Mouse (Mus musculus): ENCODE measurements around the gene Pla1a. TPM values are rescaled to one million over a fixed set of nuclear protein-coding genes. Genes with fewer than 3 reads are reported as not detected.

Pla1a gene
- polyA plus RNA-seq, 1 experiment from 2014 or later = 0.28 TPM

DNA sequence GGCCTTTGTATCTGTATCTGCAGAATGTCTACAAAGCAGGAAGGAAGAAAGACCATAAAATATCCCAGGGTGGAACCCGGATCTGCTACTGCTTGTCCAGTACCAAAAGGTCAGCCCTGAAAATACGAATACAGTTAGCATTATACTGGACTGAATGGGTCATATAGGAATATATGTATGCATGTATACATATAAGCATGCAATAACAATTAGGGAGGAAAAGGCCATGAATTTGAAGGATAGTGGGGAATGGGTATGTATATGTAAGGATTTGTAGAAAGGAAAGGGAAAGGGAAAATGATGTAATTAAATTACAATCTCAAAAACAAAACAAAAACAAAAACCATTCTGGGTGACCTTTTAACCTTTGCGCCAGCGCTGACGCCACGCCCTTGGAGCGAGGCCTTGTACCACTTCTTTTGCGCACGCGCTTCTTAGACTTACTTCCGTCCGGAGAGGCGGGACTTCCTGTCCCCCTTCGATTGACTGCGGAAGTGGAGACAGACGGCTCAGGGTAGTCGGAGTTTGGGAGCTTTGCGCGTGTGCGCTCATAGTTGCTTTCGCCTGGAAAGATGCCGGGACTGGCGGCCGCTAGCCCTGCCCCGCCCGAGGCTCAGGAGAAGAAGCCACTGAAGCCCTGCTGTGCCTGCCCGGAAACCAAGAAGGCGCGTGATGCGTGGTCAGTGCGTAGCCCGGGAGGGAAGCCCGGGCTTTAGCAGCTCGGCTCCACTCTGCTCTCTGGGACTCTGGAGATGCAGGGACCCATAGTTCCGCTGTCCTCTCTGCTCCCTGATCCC, 86.2 kb downstream of the Pla1a start, which contains the start of the genes Cox17 and Gm21987:
Gene Cox17 (plus strand): TSS at position 463 of the 797 bp plus-strand sequence.
Gene Gm21987 (plus strand): TSS at position 512 of the 797 bp plus-strand sequence.
- H3K9ac ChIP-seq (ENCODE audit: low read depth, low read length) = peak within 1 kb of the TSS; percentile 89
- H3K4me2 ChIP-seq (replicated peaks; ENCODE audit: low read depth, low read length) = peak within 1 kb of the TSS; percentile 53
- H3K4me3 ChIP-seq (ENCODE audit: low read depth, low read length) = peak within 1 kb of the TSS; percentile 85
- peak within 1 kb of the TSS; percentile 74; the same call in 1 of the 2 replicates for H3K27ac ChIP-seq (ENCODE audit: low read depth, low read length)
- no peaks in the 10 kb centered on the region for H3K27me3 ChIP-seq (ENCODE audit: control insufficient read depth, insufficient read depth, low read length)
- H3K4me1 ChIP-seq (replicated peaks; ENCODE audit: control insufficient read depth, insufficient read depth, low read length) = no peaks in the 10 kb centered on the region; the same call in 1 of the 2 replicates
- H3K36me3 ChIP-seq (ENCODE audit: control insufficient read depth, insufficient read depth, low read length) = no peaks in the 10 kb centered on the region
- DNase-seq (ENCODE audit: low spot score) (peak; percentile 96), ATAC-seq (ENCODE audit: low FRiP score) (peak; percentile 98)
- WGBS = 3% methylated on average over 35 of the region's 35 CpGs
- no peaks in the 10 kb centered on the region for H3K9me3 ChIP-seq (ENCODE audit: control insufficient read depth, low read length)

Other genes starting within 250 kb of the Pla1a start
- gene Nr1i2, start 138.3 kb downstream of the Pla1a start, polyA plus RNA-seq (2014; fragmentation: Nextera tagmentation; extraction: Ambion mirVana) = 0.06 TPM in 1 of 2 replicates, not detected in the other
- gene Maats1, start 91.0 kb downstream of the Pla1a start, polyA plus RNA-seq (2014; fragmentation: Nextera tagmentation; extraction: Ambion mirVana) = 1.3 and 1.5 TPM in 2 replicates
- gene Cox17, start 86.2 kb downstream of the Pla1a start, polyA plus RNA-seq (2014; fragmentation: Nextera tagmentation; extraction: Ambion mirVana) = 121 and 122 TPM in 2 replicates
- gene Gm21987, start 86.1 kb downstream of the Pla1a start, polyA plus RNA-seq (2014; fragmentation: Nextera tagmentation; extraction: Ambion mirVana) = not detected in 2 replicates
- gene Popdc2, start 70.9 kb downstream of the Pla1a start, polyA plus RNA-seq (2014; fragmentation: Nextera tagmentation; extraction: Ambion mirVana) = 0.89 and 1.0 TPM in 2 replicates
- gene Adprh, start 19.6 kb upstream of the Pla1a start, polyA plus RNA-seq (2014; fragmentation: Nextera tagmentation; extraction: Ambion mirVana) = 116 and 125 TPM in 2 replicates
- gene Cd80, start 22.4 kb upstream of the Pla1a start, polyA plus RNA-seq (2014; fragmentation: Nextera tagmentation; extraction: Ambion mirVana) = 0.33 and 0.73 TPM in 2 replicates
- 26.9 and 35.6 TPM in 2 replicates for gene Timmdc1, start 89.5 kb upstream of the Pla1a start, polyA plus RNA-seq (2014; fragmentation: Nextera tagmentation; extraction: Ambion mirVana)
- gene Poglut1, start 117.1 kb upstream of the Pla1a start, polyA plus RNA-seq (2014; fragmentation: Nextera tagmentation; extraction: Ambion mirVana) = 69.8 and 77.3 TPM in 2 replicates
- gene Tmem39a, start 125.6 kb upstream of the Pla1a start, polyA plus RNA-seq (2014; fragmentation: Nextera tagmentation; extraction: Ambion mirVana) = 74.8 and 91.1 TPM in 2 replicates

Data from hindbrain, embryonic 11.5 days (tissue).